Mouse (Mus musculus): ENCODE data around the gene Lpar3. TPM values are rescaled to one million over a fixed set of nuclear protein-coding genes. Genes with fewer than 3 reads are reported as not detected.
"Not testable (repeated sequence)": the region's sequence is repeated elsewhere in the genome, so short reads cannot be mapped to it uniquely, and the experiment has no call there.

Lpar3 gene
- polyA plus RNA-seq, 1 experiment: 12.8 TPM

DNA sequence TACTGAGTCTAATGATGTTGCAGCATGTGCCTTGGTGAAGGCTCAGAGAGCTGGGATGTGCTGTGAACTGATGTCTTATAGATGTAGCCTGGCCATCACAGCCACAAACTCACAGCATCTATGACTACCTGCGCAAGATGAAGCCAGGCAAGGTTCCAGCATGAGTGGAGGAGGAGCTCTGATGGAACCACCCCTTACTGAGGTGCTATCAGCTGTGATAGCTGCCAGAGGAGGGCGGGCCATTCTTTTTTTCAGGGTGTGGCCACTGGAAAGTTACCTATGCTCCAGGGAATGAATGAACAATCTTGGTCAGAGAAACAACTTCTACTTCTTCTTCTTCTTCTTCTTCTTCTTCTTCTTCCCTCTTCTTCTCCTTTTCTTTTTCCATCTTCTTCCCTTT lies 14.1 kb upstream of the Lpar3 start:
- no peak overlapping the region for H3K4me3 ChIP-seq (ENCODE audit: low read depth, low read length)
- peaks cover 13% of the 10 kb centered on the region; the same call in 1 of the 2 replicates for H3K4me1 ChIP-seq (ENCODE audit: control insufficient read depth, insufficient read depth, insufficient read length, low read length)
- no peaks in the 10 kb centered on the region for H3K27me3 ChIP-seq (ENCODE audit: control insufficient read depth, insufficient read depth, low read length)
- no peak overlapping the region for H3K27ac ChIP-seq (ENCODE audit: insufficient read depth, low read depth, low read length)
- TF ChIP-seq POLR2A (IDR thresholded peaks at IDR 0.05; ENCODE audit: low read depth, low read length) (no peak), CTCF (IDR thresholded peaks at IDR 0.05; ENCODE audit: extremely low read depth, insufficient read length, insufficient replicate concordance, low read depth, low read length) (no peak)
- 28% methylated on average over 2 of the region's 2 CpGs for WGBS
- H3K36me3 ChIP-seq (ENCODE audit: control insufficient read depth, insufficient read depth, low read length): no peaks in the 10 kb centered on the region

DNA sequence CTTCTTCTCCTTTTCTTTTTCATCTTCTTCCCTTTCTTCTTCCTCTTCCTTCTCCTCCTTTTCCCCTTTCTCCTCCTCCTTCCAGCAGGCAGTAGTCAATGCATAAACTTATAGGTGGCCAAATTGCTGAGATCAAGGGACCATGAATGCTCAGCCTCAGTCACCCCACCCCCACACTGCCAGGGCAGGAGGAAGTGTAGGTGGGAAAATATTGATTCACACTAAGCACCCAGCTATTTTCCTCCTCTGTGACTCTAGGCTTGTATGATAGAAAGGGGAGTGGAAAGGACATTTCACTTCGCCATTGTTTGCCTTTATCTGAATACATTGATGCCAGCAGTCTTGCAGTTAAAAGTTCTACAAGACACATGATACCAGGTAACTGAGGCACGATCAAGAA lies 13.3 kb upstream of the Lpar3 start:
- TF ChIP-seq CTCF (IDR thresholded peaks at IDR 0.05; ENCODE audit: extremely low read depth, insufficient read length, insufficient replicate concordance, low read depth, low read length): no peak
- TF ChIP-seq POLR2A (IDR thresholded peaks at IDR 0.05; ENCODE audit: low read depth, low read length): no peak
- Histone ChIP-seq H3K4me3 (ENCODE audit: low read depth, low read length) (no peak overlapping the region), H3K4me1 (ENCODE audit: control insufficient read depth, insufficient read depth, insufficient read length, low read length) (peaks cover 13% of the 10 kb centered on the region; the same call in 1 of the 2 replicates), H3K36me3 (ENCODE audit: control insufficient read depth, insufficient read depth, low read length) (no peaks in the 10 kb centered on the region), H3K27me3 (ENCODE audit: control insufficient read depth, insufficient read depth, low read length) (no peaks in the 10 kb centered on the region), H3K27ac (ENCODE audit: insufficient read depth, low read depth, low read length) (no peak overlapping the region)
- WGBS: 24% methylated on average over 2 of the region's 2 CpGs

DNA sequence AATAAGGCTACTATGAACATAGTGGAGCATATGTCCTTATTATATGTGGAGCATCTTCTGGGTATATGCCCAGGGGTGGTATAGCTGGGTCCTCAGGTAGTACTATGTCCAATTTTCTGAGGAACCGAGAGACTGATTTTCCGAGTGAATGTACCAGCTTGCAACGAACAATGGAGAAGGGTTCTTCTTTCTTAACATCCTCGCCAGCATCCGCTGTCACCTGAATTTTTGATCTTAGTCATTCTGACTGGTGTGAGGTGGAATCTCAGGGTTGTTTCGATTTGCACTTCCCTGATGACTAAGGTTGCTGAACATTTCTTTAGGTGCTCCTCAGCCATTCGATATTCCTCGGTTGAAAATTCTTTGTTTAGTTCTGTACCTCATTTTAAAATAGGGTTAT lies 11.0 kb upstream of the Lpar3 start:
- 93% methylated on average over 8 of the region's 8 CpGs for WGBS
- not testable (repeated sequence) for H3K4me3 ChIP-seq (ENCODE audit: low read depth, low read length); H3K27me3 ChIP-seq (ENCODE audit: control insufficient read depth, insufficient read depth, low read length); H3K36me3 ChIP-seq (ENCODE audit: control insufficient read depth, insufficient read depth, low read length); H3K27ac ChIP-seq (ENCODE audit: insufficient read depth, low read depth, low read length)
- peaks cover 13% of the 10 kb centered on the region; the same call in 1 of the 2 replicates for H3K4me1 ChIP-seq (ENCODE audit: control insufficient read depth, insufficient read depth, insufficient read length, low read length)

DNA sequence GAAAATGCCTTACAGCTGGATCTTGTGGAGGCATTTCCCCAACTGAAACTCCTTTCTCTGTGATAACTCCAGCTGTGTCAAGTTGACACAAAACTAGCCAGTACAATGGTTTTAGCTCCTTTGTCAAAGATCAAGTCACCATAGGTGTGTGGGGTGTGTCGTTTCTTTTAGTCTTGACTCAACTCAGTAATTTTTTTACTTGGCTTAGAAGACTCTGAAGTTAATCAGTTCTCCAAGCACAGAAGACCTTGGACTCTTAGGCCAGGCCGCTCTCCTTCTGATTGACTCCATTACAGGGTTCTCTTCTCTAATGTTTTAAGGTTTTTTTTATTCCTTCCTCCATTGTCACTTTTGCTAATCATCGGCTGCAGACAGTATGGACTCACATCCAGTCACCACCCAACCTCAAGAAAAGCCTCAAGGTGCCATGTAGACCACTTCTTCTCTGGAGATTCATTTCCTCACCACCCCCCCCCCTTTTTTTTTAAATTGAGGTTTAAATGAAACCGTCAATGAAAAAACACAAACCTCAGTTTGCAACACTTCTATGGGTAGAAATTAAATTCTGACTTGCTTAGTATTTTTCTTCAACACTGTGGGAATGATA lies 9.5 kb upstream of the Lpar3 start:
- Histone ChIP-seq H3K36me3 (ENCODE audit: control insufficient read depth, insufficient read depth, low read length) (no peaks in the 10 kb centered on the region), H3K4me1 (ENCODE audit: control insufficient read depth, insufficient read depth, insufficient read length, low read length) (peaks cover 5% of the 10 kb centered on the region; the same call in 1 of the 2 replicates), H3K27me3 (ENCODE audit: control insufficient read depth, insufficient read depth, low read length) (no peaks in the 10 kb centered on the region), H3K27ac (ENCODE audit: insufficient read depth, low read depth, low read length) (no peak overlapping the region), H3K4me3 (ENCODE audit: low read depth, low read length) (no peak overlapping the region)
- 85% methylated on average over 4 of the region's 4 CpGs for WGBS
- no peak for TF ChIP-seq POLR2A (IDR thresholded peaks at IDR 0.05; ENCODE audit: low read depth, low read length)
- TF ChIP-seq CTCF (IDR thresholded peaks at IDR 0.05; ENCODE audit: extremely low read depth, insufficient read length, insufficient replicate concordance, low read depth, low read length): no peak

DNA sequence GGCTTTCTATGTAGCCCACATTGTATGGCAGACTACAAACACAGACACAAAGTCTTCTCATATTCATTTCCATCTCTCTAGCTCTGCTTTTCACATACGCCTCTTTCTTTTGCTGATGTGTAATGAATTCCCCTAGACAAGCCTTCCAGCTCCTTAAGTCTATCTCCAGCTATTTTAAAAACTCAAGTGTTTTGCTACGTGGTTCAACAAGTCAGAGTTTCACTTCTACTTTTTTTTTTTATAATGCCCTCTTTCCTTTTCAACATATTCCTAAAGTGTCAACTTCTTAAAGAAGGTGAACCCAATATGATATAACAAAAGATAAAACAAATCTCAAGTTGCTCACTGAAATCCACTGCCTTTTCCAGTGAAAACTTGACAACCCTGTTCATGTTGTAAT lies 8.8 kb upstream of the Lpar3 start:
- no peaks in the 10 kb centered on the region for H3K27me3 ChIP-seq (ENCODE audit: control insufficient read depth, insufficient read depth, low read length)
- peaks cover 5% of the 10 kb centered on the region; the same call in 1 of the 2 replicates for H3K4me1 ChIP-seq (ENCODE audit: control insufficient read depth, insufficient read depth, insufficient read length, low read length)
- no peak overlapping the region for H3K27ac ChIP-seq (ENCODE audit: insufficient read depth, low read depth, low read length)
- no peak overlapping the region for H3K4me3 ChIP-seq (ENCODE audit: low read depth, low read length)
- H3K36me3 ChIP-seq (ENCODE audit: control insufficient read depth, insufficient read depth, low read length): no peaks in the 10 kb centered on the region
- WGBS: 83% methylated on average over 2 of the region's 2 CpGs
- TF ChIP-seq CTCF (IDR thresholded peaks at IDR 0.05; ENCODE audit: extremely low read depth, insufficient read length, insufficient replicate concordance, low read depth, low read length): no peak
- TF ChIP-seq POLR2A (IDR thresholded peaks at IDR 0.05; ENCODE audit: low read depth, low read length): no peak

DNA sequence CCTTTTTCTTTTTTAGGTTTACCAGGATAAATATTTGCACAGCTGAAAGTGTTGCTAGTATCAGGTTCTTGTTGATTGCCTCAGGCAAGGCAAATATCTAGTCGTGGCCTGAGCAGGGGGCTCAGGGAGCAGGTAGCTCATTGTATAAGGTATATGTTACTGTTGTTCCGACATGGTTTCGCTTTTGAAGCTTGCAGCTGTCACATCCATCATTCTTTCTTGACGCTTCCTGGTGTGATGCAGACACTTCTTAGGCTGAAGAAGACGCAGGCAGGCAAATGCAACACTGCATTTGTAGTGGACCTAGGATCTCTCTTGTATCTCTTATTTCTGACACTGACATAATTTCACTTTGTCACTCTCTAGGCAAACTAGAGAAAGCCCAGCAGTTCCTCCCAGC lies 7.4 kb upstream of the Lpar3 start:
- TF ChIP-seq POLR2A (IDR thresholded peaks at IDR 0.05; ENCODE audit: low read depth, low read length) (no peak), CTCF (IDR thresholded peaks at IDR 0.05; ENCODE audit: extremely low read depth, insufficient read length, insufficient replicate concordance, low read depth, low read length) (no peak)
- H3K4me3 ChIP-seq (ENCODE audit: low read depth, low read length): no peak overlapping the region

DNA sequence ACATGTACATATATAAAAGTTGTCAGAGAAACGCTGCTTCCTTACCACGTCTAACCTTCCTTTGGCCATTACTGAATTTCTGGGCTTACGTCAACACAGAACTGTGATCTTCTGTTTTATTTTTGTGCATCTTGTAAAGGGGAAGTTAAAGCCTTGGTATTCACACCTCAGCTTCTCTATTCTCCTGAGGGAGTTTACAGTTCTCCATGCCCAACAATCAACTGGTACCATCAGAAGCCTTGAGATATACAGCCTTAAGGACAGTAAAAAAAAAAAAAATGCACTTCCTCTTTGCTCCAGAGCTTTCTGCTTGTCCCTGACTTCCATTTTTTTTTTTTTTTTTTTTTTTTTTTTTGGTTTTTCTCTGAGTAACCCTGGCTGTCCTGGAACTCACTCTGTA lies 4.2 kb upstream of the Lpar3 start:
- TF ChIP-seq CTCF (IDR thresholded peaks at IDR 0.05; ENCODE audit: extremely low read depth, insufficient read length, insufficient replicate concordance, low read depth, low read length) (no peak), POLR2A (IDR thresholded peaks at IDR 0.05; ENCODE audit: low read depth, low read length) (no peak)
- no peaks in the 10 kb centered on the region for H3K36me3 ChIP-seq (ENCODE audit: control insufficient read depth, insufficient read depth, low read length)
- 84% methylated on average over 3 of the region's 3 CpGs for WGBS

More for the DNA sequence above, 7.4 kb upstream of the Lpar3 start:
- 17% methylated on average over 5 of the region's 5 CpGs for WGBS
- H3K27me3 ChIP-seq (ENCODE audit: control insufficient read depth, insufficient read depth, low read length): no peaks in the 10 kb centered on the region
- no peaks in the 10 kb centered on the region for H3K36me3 ChIP-seq (ENCODE audit: control insufficient read depth, insufficient read depth, low read length)
- H3K4me1 ChIP-seq (ENCODE audit: control insufficient read depth, insufficient read depth, insufficient read length, low read length): no peaks in the 10 kb centered on the region
- no peak overlapping the region for H3K27ac ChIP-seq (ENCODE audit: insufficient read depth, low read depth, low read length)

More for the DNA sequence above, 4.2 kb upstream of the Lpar3 start:
- H3K4me3 ChIP-seq (ENCODE audit: low read depth, low read length): no peak overlapping the region
- H3K27me3 ChIP-seq (ENCODE audit: control insufficient read depth, insufficient read depth, low read length): peaks cover 16% of the 10 kb centered on the region
- H3K27ac ChIP-seq (ENCODE audit: insufficient read depth, low read depth, low read length): no peak overlapping the region
- no peaks in the 10 kb centered on the region; the same call in 1 of the 2 replicates for H3K4me1 ChIP-seq (ENCODE audit: control insufficient read depth, insufficient read depth, insufficient read length, low read length)

Measured in small intestine, adult 2 months (tissue).